Mouse (Mus musculus): Measurements from ENCODE around the gene Mmp14. TPM values are rescaled to one million over a fixed set of nuclear protein-coding genes. Genes with fewer than 3 reads are reported as not detected.

Gene Mmp14
- total and polyA plus RNA-seq, 3 experiments, result 19.4 to 29.9 TPM; not detected in 1

DNA sequence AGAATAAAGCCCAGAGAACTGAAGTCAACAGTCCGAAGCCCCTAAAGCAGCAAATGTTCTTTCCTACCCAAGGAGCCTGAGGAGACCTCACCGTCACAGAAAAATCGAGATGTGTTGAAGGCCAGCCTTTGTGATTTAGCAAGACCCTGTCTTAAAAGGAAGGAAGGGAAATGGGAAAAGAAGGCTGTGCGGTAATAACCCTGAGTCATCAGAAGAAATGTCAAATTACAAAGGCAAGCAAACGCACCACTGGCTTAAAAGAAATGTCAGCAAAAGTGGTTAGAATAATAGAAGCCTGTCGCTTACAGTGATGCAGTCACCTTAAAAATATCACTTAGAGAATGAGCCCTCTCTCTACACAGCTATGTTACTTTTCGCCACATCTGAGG is 32.9 kb upstream of the Mmp14 start:
- no peak overlapping the region for H3K9ac ChIP-seq (ENCODE audit: control insufficient read depth, low read depth, low read length, poor library complexity, severe bottlenecking)
- no peaks in the 10 kb centered on the region for H3K4me1 ChIP-seq (ENCODE audit: control insufficient read depth in 1 of 2, insufficient read depth in 2 of 2, low read length in 2 of 2)
- no peak for DNase-seq (ENCODE audit: low read depth, low spot score)
- no peak overlapping the region for H3K27ac ChIP-seq (ENCODE audit: control insufficient read depth, low read depth, low read length)
- TF ChIP-seq MXI1 (IDR thresholded peaks at IDR 0.05; ENCODE audit: low read depth, low read length), result no peak
- no peaks in the 10 kb centered on the region for H3K27me3 ChIP-seq (ENCODE audit: control insufficient read depth in 1 of 2, insufficient read depth in 2 of 2, low read length in 2 of 2)
- H3K79me2 ChIP-seq (ENCODE audit: control insufficient read depth, insufficient read depth, low read length, poor library complexity), result no peaks in the 10 kb centered on the region
- no peak overlapping the region for H3K4me3 ChIP-seq (ENCODE audit: control insufficient read depth in 1 of 2, insufficient read depth in 1 of 2, low read depth in 2 of 2, low read length in 2 of 2)
- H3K9me3 ChIP-seq (replicated peaks; ENCODE audit: insufficient read depth, low read length), result no peaks in the 10 kb centered on the region
- peaks cover 2 to 12% of the 10 kb centered on the region in 2 experiments; a peak in 3 of 4 replicates for H3K36me3 ChIP-seq (ENCODE audit: control insufficient read depth in 1 of 2, insufficient read depth in 2 of 2, low read length in 2 of 2)

DNA sequence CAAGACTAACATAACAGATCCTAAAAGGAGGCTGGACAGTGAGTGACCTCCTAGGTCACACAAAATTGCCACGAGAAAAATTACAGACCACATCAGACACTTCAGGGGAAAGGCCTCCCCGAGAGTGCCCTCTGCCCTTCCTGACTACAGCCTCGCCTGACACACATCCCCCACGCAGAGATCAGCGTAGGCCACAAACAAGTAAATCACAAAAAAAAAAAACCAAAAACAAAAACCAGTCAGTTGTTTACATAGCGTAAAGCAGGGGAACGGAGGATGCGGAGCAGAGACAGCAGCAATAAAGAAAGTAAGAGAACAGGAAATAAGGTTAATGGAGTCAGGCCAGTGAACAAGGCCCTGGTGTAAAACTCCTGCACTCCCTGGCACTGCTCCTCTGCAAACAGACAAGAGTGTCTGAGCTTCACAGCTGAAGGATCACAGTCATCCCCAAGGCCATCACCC is 32.5 kb upstream of the Mmp14 start:
- no peak overlapping the region for H3K27ac ChIP-seq (ENCODE audit: control insufficient read depth, low read depth, low read length)

DNA sequence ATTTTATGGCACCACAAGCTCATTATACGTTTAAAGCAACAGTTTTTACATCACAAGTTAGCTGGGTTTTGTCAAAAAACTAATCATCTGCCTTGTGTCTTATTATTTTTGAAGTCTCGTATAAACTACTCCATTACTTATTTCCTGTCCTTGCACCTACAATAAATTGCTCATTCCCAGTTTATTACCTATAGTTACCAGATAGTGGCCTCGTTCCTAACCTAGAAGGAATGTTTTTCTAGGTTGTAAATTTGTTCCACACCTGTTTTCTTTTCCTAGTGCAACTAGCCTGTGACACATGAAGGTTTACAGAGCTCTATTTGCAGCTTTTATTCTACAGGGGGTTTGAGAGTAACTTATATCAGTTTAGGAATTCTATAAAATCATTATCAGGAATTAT is 29.7 kb upstream of the Mmp14 start:
- Histone ChIP-seq H3K9ac (ENCODE audit: control insufficient read depth, low read depth, low read length, poor library complexity, severe bottlenecking) (no peak overlapping the region), H3K27ac (ENCODE audit: control insufficient read depth, low read depth, low read length) (no peak overlapping the region), H3K27me3 (ENCODE audit: control insufficient read depth in 1 of 2, insufficient read depth in 2 of 2, low read length in 2 of 2) (no peaks in the 10 kb centered on the region), H3K36me3 (ENCODE audit: control insufficient read depth in 1 of 2, insufficient read depth in 2 of 2, low read length in 2 of 2) (peaks cover 2 to 8% of the 10 kb centered on the region in 2 experiments; a peak in 3 of 4 replicates), H3K9me3 (replicated peaks; ENCODE audit: insufficient read depth, low read length) (no peaks in the 10 kb centered on the region), H3K4me3 (ENCODE audit: control insufficient read depth in 1 of 2, insufficient read depth in 1 of 2, low read depth in 2 of 2, low read length in 2 of 2) (no peak overlapping the region), H3K79me2 (ENCODE audit: control insufficient read depth, insufficient read depth, low read length, poor library complexity) (no peaks in the 10 kb centered on the region), H3K4me1 (ENCODE audit: control insufficient read depth in 1 of 2, insufficient read depth in 2 of 2, low read length in 2 of 2) (no peaks in the 10 kb centered on the region)
- no peak for DNase-seq (ENCODE audit: low read depth, low spot score)
- TF ChIP-seq MAX (IDR thresholded peaks at IDR 0.05; ENCODE audit: low read length), result no peak
- TF ChIP-seq SMC3 (IDR thresholded peaks at IDR 0.05; ENCODE audit: low read depth, low read length), result no peak
- TF ChIP-seq TBP (IDR thresholded peaks at IDR 0.05; ENCODE audit: low read depth, low read length), result no peak
- no peak for TF ChIP-seq TAL1 (IDR thresholded peaks at IDR 0.05; ENCODE audit: low read length)
- no peak for TF ChIP-seq MYB (IDR thresholded peaks at IDR 0.05; ENCODE audit: low read depth, low read length)
- TF ChIP-seq ZNF384 (IDR thresholded peaks at IDR 0.05; ENCODE audit: low read depth, low read length), result no peak
- no peak for TF ChIP-seq GABPA (IDR thresholded peaks at IDR 0.05; ENCODE audit: low read depth, low read length)
- no peak for TF ChIP-seq CHD1 (IDR thresholded peaks at IDR 0.05; ENCODE audit: low read depth, low read length)
- no peak for TF ChIP-seq SIN3A (IDR thresholded peaks at IDR 0.05; ENCODE audit: low read length)
- no peak for TF ChIP-seq E2F4 (IDR thresholded peaks at IDR 0.05; ENCODE audit: borderline replicate concordance, low read depth, low read length)
- TF ChIP-seq MYC (IDR thresholded peaks at IDR 0.05; ENCODE audit: low read depth, low read length), result no peak

More for the DNA sequence above, 32.5 kb upstream of the Mmp14 start:
- TF ChIP-seq ZKSCAN1 (IDR thresholded peaks at IDR 0.05; ENCODE audit: low read depth, low read length) (no peak), KAT2A (conservative IDR thresholded peaks at IDR 0.05; ENCODE audit: low read depth, low read length) (no peak), HCFC1 (IDR thresholded peaks at IDR 0.05; ENCODE audit: low read depth, low read length) (no peak), CHD1 (IDR thresholded peaks at IDR 0.05; ENCODE audit: low read depth, low read length) (no peak), MXI1 (IDR thresholded peaks at IDR 0.05; ENCODE audit: low read depth, low read length) (no peak), RCOR1 (IDR thresholded peaks at IDR 0.05; ENCODE audit: low read depth, low read length) (no peak), POLR2A (IDR thresholded peaks at IDR 0.05; ENCODE audit: control insufficient read depth in 1 of 2, insufficient read depth in 1 of 2, low read depth in 1 of 2, low read length in 2 of 2, poor library complexity in 1 of 2) (no peak), TAL1 (IDR thresholded peaks at IDR 0.05; ENCODE audit: low read length) (no peak), E2F4 (IDR thresholded peaks at IDR 0.05; ENCODE audit: borderline replicate concordance, low read depth, low read length) (no peak), ZC3H11A (IDR thresholded peaks at IDR 0.05; ENCODE audit: low read depth, low read length) (no peak), NELFE (IDR thresholded peaks at IDR 0.05; ENCODE audit: low read depth, low read length) (no peak), GATA1 (IDR thresholded peaks at IDR 0.05; ENCODE audit: low read depth, low read length) (no peak), TBP (IDR thresholded peaks at IDR 0.05; ENCODE audit: low read depth, low read length) (no peak), SMC3 (IDR thresholded peaks at IDR 0.05; ENCODE audit: low read depth, low read length) (no peak), MYB (IDR thresholded peaks at IDR 0.05; ENCODE audit: low read depth, low read length) (no peak), POLR2AphosphoS5 (IDR thresholded peaks at IDR 0.05; ENCODE audit: borderline replicate concordance, low read depth, low read length) (no peak), EP300 (IDR thresholded peaks at IDR 0.05; ENCODE audit: low read depth in 1 of 2, low read length in 2 of 2) (no peak), ETS1 (IDR thresholded peaks at IDR 0.05; ENCODE audit: low read depth, low read length) (no peak), SIN3A (IDR thresholded peaks at IDR 0.05; ENCODE audit: low read length) (no peak)
- DNase-seq (ENCODE audit: low read depth, low spot score), result no peak
- Histone ChIP-seq H3K9ac (ENCODE audit: control insufficient read depth, low read depth, low read length, poor library complexity, severe bottlenecking) (no peak overlapping the region), H3K36me3 (ENCODE audit: control insufficient read depth in 1 of 2, insufficient read depth in 2 of 2, low read length in 2 of 2) (peaks cover 2 to 12% of the 10 kb centered on the region in 2 experiments; a peak in 3 of 4 replicates), H3K4me3 (ENCODE audit: control insufficient read depth in 1 of 2, insufficient read depth in 1 of 2, low read depth in 2 of 2, low read length in 2 of 2) (no peak overlapping the region), H3K4me1 (ENCODE audit: control insufficient read depth in 1 of 2, insufficient read depth in 2 of 2, low read length in 2 of 2) (no peaks in the 10 kb centered on the region), H3K27me3 (ENCODE audit: control insufficient read depth in 1 of 2, insufficient read depth in 2 of 2, low read length in 2 of 2) (no peaks in the 10 kb centered on the region), H3K9me3 (replicated peaks; ENCODE audit: insufficient read depth, low read length) (no peaks in the 10 kb centered on the region), H3K79me2 (ENCODE audit: control insufficient read depth, insufficient read depth, low read length, poor library complexity) (no peaks in the 10 kb centered on the region)
